Mouse (Mus musculus): ENCODE measurements around the gene Icosl. TPM values are rescaled to one million over a fixed set of nuclear protein-coding genes. Genes with fewer than 3 reads are reported as not detected.
"Not testable (repeated sequence)": the region's sequence is repeated elsewhere in the genome, so short reads cannot be mapped to it uniquely, and the experiment has no call there.

Gene Icosl
- 2.6 and 2.9 TPM in 2 replicates for polyA plus RNA-seq (2012; rRNA removed)

DNA sequence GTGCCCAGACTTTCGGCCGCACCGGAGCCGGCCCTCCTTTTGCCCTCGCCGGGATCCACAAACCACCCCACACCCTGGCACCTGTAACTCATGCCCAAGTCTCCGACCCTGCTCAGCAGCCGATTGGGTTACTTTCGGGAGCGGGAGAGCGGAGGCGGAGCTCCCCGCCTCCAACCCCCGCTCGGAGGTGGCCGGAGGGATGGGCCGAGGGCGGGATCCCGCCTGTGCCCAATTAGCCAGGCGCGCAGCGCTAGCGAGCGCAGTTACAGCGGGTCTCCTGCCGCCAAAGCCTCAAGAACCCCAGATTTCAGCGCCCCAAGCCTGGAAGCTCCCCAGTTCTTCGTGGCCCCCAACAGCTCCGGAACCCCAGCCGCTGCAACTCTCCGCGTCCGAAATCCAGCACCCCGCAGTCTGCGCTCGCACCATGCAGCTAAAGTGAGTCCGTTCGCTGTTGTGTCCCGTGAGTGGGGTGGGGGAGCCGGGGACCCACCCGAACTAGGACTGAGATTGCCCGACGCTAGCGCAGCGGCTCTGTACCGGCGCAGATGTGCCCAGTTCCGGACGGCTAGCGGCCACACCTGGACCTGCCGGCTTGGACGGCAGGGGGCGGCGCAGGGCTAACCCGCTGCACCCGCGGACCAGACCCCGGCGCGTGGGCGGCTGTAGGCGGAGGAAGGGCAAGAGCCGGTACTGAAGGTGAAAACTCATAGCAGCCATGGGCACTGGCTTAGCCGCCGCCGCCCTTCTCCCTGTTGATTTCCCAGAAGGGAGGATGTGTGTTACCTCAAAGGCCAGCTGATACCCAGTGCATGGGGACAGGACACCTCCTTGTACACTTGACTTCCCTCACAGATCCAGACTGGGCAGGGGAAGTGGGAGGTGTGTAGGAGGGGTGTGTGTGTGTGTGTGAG is at the start of gene Icosl:
TSS of gene Icosl (plus strand) at position 202 of the 911 bp plus-strand sequence.
- DNase-seq (ENCODE audit: extremely low spot score in 1 of 2, low spot score in 1 of 2), result peak in 1 of 2 experiments; percentile 35

DNA sequence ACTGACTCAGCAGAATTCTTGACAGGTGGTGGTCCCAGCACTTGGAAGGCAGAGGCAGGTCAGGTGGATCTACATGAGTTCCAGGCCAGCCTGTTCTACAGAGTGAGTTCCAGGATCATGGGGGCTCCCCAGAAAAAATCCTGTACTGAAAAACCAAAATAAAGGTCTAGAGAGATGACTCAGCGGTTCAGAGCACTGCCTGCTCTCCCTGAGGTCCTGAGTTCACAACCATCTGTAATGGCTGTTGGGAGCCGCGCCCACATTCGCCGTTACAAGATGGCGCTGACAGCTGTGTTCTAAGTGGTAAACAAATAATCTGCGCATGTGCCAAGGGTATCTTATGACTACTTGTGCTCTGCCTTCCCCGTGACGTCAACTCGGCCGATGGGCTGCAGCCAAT is 49.1 kb upstream of the Icosl start:
- not testable (repeated sequence) for DNase-seq (ENCODE audit: extremely low spot score in 1 of 2, low spot score in 1 of 2)

DNA sequence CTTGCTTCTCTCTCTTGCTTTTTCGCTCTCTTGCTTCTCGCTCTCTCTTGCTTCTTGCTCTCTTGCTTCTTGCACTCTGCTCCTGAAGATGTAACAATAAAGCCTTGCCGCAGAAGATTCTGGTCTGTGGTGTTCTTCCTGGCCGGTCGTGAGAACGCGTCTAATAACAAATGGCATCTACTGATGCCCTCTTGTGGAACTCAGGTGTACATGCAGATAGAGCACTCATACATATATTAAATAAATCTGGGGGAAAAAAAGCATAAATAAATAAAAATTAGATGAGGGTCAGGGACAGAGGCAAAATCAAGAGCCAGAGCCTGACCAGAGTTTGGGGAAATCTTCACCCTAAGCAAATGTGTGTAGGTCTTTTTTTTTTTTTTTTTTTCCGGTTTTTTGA is 43.6 kb upstream of the Icosl start:
- DNase-seq (ENCODE audit: extremely low spot score in 1 of 2, low spot score in 1 of 2), result not testable (repeated sequence)

DNA sequence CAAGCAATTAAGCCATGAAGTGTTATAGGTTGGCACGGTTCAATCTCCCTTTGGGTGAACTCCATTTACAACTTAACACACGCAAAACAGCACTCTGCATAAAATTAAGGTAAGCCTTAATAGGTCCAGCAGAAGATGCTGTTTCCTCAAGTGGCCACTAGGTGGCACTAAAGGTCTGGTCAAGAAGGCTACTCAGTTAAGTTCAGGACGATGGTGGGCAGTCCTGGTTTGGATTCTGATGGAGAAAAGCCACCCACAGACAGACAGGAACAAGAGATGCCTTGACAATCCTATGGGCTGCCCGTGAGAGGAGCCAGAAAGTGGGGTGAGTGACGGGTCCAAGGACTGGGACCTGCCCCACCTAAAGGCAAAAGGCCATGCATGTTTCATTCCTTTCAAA is 41.0 kb upstream of the Icosl start:
- DNase-seq (ENCODE audit: extremely low spot score in 1 of 2, low spot score in 1 of 2), result peak in 1 of 2 experiments; percentile 85

DNA sequence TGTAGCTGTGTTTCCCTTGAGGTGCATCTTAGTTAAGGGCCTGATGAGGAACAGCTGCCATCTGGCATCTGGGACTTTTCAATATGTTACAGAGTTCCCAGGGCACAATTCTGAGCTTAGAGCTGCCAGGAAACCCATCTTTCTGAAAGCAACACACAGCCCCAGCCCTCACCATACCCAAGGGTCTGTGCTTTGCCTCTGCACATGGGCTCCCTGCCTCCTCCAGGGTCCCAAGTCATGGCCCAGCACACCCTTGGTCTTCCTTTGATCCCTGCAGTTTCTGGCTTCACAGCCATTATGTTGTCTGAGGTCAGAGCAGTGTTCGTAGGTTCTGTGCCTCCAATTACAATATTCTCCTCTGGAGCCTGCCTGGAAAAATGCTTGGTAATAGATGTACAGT is 40.0 kb upstream of the Icosl start:
- DNase-seq (ENCODE audit: extremely low spot score in 1 of 2, low spot score in 1 of 2), result no peak

DNA sequence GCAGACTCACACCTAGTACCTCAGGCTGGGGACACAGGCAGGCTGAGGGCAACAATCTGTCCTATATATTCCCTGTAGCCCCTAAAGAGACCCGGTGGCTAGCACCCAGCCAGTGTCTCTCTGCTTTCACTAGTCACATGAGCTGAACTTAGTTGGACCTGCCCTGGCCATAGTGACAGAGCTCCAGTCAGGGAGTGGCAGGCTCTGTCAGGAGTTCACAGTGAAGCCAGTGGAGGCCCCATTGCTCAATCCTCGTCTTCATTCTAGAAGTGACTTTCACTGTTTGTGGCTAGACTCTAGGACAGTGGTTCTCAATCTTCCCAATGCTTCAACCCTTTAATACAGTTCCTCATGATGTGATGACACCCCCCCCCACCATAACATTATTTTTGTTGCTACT is 37.1 kb upstream of the Icosl start:
- no peak for DNase-seq (ENCODE audit: extremely low spot score in 1 of 2, low spot score in 1 of 2)

DNA sequence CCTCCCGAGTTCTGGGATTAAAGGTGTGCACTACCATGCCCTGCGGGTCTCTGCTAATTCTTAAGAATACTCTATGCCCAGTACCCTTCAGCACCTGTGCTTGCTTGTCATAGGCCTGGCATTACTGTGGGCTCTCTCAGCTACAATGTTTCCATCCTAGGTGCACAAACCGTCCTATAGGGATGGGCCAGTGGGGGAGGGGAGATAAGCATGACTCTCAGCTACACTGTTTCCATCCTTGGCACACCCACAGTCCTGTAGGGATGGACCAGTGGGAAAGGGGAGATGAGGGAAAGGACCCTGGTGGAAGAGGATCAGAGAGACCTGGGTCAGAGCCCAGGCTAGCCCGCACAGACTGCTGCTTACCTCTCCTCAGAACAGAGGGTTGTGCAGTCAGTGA is 32.0 kb upstream of the Icosl start:
- no peak for DNase-seq (ENCODE audit: extremely low spot score in 1 of 2, low spot score in 1 of 2)

DNA sequence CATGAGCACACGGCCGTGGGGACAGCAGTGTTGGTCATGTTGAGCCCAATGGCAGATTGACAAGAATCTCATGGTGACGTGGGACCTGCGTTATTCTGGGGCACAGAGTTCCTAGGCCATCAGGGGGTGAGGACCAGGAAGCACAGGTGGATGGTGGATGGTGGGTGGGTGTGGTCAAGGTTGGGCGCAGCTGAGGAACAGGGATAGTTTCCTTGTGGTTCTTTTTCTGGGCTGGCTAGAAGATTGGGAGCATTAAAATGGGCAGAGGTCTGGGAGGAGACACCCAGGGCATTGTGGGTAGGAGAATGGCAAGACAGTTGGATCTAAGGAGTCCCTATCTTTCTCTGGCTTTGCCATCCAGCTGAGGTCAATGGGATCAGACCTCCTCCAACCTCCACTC is 27.5 kb upstream of the Icosl start, which contains the start of gene Dnmt3l:
TSS of gene Dnmt3l (plus strand) at position 301 of the 400 bp plus-strand sequence.
- no peak for DNase-seq (ENCODE audit: extremely low spot score in 1 of 2, low spot score in 1 of 2)

DNA sequence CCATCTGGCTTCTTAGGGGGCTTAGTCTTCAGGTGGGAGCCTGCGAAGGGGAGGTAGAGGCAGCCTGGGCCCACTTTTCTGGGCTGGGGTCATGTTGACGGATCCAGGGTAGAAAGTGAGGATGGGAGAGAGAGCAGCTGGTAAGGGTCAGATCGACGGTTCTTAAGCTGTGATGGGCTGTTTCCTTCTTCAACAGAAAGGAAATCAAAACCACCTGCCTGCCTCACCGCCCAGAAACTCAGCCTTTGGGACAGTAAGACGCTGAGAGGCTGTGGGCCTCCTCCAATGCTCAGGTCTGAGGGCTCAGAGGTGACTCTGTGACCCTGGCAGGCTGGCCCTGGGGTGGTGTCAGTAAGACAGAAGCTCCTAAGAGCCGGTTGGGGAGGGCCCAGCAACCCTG is 27.0 kb upstream of the Icosl start:
- DNase-seq (ENCODE audit: extremely low spot score in 1 of 2, low spot score in 1 of 2), result no peak

DNA sequence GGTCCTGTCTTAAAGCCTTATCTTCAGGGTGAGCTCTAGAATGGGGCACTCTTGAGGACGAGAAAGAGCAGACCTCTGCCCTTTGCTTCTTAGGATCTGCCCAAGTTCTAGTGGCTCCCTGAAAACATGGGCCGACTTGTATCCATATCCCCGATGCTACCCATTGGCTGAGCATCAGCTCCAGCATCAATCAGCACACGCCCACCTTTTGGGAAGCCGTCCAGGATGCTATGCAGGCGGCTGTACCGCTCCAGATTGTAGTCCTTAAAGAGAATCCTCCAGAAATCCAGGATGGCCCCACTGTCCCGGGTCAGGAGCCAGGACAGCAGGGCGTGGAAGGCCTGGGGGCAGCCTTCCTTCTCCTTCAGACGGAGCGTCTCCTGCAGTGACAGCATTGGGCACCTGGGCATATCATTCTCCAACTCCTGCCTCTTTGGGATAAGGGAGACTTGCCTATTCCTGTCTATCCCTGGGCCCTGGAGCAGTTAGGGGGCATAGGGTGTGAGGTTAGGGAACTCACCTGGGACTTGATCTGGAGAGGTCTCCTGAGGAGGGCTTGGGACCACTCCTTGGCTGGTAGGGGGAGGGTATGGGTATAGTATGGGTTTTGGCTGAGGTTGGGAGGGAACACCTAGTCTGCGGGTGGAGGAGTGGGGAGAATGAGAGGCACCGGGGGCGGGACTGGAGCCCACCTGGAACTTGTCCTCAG is 26.3 kb upstream of the Icosl start:
- peak in 1 of 2 experiments; percentile 56 for DNase-seq (ENCODE audit: extremely low spot score in 1 of 2, low spot score in 1 of 2)

DNA sequence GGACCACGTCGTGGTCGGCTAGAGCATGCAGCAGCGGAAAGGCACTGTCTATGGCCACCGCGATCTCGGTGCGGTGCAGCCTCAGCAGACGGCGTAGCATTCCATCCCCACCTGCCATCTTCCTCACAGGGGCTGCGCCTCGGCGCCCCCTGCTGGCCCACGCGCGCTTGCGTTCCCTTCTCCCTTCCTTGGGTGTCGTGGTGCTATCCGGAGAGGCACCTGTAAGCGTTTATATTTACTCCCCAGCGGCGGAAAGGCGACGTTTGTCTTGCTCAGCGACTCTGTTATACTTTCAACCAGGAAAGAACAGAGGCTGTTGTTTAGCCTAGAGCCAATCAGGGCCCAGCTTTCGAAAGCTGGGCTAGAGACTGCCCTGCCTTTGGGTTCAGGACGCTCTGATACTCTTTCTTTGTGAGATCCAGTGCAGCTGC is 25.7 kb upstream of the Icosl start, which contains the start of gene Aire:
TSS of gene Aire (minus strand) at position 205 of the 431 bp plus-strand sequence.
- peak in 1 of 2 experiments; percentile 65 for DNase-seq (ENCODE audit: extremely low spot score in 1 of 2, low spot score in 1 of 2)

DNA sequence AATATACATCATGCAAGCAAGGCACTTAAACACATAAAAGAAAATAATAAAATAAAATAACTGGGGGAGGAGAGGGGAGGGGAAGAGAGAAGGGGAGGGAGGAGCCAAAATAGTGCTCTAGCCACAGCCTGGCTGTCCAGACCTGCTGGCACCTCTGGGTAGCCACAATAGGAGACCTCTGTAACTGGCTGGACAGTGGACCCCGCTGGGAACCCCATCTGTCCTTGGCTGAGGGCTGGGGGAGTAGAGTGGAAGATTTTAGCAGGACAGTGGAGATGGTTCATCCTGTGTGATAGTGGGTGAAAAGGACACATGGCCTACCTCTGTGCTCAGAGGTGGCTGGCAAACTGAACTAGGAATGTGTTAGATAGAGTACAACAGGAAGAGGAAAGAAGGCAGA is 24.6 kb upstream of the Icosl start:
- DNase-seq (ENCODE audit: extremely low spot score in 1 of 2, low spot score in 1 of 2), result no peak

DNA sequence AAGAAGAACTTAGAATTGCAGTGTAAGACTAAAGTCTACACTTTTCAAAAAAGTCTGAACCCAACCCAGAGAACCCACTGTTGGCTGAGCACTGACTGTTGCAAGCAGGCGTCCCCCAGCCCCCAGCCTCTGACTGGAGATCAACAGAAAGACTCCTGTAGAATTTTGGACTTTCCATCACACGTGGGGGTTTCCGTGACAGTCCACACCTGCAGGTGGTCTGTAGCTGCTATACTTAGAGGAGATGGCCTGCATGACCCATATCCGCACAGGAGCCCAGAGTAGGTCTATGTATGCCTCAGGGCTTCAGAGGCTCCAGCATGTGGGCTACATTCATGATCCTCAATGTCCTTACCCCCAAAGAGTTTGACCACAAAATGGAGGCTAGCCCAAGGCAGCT is 22.7 kb upstream of the Icosl start:
- no peak for DNase-seq (ENCODE audit: extremely low spot score in 1 of 2, low spot score in 1 of 2)

DNA sequence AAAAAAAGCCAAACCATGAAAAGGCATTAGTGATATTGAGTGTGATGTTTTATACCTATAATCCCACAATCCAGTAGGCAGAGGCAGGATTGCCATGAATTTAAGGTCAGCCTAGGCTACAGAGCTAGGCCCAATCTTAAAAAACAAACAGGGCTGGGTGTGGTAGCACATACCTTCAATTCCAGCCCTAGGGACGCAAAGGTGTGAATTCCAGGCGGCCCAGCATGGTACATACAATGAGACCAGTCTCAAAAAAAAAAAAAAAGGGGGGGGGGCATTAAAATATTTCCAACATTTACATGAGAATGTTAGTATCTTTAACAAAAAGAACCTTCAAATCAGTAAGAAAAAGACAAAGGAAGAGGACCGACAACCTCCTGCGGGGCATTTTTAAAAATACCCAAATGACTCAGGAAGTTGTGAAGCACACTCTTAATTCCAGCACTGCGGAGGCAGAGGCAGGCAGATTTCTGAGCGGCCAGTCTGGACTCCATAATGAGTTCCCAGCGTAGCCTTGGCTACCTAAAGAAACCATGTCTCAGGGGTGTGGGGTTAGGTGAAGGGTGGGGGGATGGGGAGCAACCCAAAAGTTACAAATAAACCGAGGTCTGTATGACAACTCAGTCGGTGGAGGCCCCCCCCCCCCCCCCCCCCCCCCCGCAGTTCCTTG is 20.9 kb upstream of the Icosl start:
- DNase-seq (ENCODE audit: extremely low spot score in 1 of 2, low spot score in 1 of 2), result no peak

DNA sequence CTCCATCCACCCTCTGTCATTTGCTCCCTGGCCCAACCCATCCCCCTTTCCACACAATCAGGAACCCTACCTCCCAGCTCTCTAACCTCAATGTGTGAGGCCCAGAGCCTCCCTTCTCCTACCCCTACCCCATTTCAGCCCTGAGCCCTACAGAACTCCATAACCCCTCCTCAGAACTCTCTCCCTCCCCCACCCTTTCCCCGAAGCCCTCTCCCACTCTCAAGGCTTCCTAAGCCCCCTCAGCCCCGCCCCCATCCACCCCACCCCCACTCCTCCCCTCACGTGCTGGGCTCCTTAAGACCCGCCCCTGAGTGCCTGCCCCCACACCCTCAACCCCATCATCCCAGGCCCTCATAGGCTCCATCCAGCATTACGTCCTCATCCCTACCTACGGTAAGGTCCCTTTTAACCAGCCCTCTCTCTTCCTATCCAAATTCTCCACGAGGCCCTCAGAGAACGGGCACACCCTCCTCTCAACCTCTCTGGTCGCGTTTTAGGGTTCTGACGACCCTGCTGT is 19.5 kb upstream of the Icosl start:
- DNase-seq (ENCODE audit: extremely low spot score in 1 of 2, low spot score in 1 of 2), result no peak

DNA sequence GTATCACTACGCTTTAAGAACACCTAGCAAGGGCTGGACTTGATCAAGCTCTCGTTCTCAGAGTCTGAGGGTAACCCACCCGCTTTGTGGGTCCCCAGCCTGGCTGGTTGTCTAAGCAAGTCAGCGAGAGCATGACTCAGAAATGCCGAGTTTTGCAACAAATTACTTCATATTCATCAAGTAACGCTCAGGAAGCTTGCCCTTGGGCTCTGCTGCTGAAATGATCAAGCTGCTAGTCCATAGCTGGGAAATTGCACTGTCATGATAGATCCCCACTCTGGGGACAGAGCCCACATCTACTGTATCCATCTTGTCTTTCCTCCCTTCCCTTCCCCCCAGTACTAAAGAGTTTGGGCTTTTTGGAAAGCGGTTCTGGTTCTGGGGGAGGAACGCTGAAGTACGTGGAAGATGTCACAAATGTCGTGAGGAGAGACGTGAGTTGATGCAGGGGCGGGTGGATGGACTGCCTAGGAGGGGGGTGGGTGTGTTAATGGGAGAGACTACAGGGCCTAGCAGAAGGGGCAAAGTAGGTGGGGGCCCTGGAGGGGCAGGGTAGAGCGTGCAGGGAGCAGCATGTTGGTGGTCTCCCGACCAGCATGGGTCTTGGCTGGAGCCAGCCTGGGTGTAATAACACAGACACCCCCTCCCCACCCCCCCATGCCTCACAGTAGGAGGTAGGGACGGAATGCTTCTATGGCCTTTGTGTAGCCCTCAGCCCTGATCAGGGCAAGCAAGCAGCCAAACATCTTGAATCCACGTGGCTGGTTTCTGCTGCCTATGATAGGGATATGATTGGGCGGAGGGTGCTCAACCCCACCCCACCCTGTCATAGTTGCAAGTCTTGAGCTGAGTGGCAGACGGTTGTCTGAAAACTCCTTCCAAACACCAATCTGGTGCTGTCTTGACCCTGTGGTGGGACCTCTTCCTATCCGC is 14.2 kb upstream of the Icosl start:
- DNase-seq (ENCODE audit: extremely low spot score in 1 of 2, low spot score in 1 of 2), result no peak

DNA sequence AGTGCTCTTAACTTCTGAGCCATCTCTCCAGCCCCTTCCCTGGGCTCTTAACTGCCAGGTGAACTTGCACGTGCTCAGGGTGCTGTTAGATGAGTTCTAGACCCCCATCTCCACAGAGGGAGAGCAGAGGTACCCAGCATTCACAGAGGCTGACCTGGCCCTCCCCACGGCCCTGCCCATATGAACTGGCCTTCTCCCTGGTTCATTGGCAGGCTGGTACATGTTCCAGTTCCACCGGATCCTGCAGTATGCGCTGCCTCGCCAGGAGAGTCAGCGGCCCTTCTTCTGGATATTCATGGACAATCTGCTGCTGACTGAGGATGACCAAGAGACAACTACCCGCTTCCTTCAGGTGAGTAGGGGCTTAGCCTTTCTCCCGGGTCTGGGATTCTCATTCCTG is 12.0 kb upstream of the Icosl start:
- no peak for DNase-seq (ENCODE audit: extremely low spot score in 1 of 2, low spot score in 1 of 2)

DNA sequence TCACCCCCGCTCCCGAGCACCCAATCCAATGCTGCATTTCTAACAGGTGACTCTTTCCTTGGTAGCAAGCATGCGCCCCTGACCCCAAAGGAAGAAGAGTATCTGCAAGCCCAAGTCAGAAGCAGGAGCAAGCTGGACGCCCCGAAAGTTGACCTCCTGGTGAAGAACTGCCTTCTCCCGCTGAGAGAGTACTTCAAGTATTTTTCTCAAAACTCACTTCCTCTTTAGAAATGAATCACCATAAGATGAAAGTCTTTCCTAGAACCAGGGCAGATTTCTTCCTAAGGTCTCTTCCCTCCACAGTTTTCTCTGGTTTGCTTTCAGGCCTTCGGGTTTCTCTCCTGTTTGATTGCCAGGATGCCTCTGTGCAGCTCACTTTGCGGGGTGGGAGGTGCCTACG is 6.0 kb upstream of the Icosl start:
- no peak for DNase-seq (ENCODE audit: extremely low spot score in 1 of 2, low spot score in 1 of 2)

DNA sequence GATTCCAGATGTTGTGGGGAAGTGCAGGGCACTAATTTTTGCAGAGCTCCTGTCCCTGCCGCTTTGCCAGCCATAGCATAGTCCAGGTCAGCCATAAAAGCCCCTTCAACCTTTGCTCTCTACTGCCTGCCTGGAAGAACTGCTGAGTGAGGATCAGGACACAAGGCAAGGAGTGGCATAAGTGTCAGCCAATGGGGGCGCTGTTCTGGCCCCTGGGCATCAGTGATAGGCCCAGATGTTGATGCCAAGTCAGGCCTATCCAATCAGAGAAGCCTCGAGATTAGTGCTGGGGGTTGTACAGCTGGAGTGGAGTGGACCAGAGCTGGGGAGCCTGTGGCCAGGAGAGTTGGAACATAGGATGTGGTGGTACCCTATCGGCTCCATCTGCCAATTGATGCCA is 1.9 kb upstream of the Icosl start:
- no peak for DNase-seq (ENCODE audit: extremely low spot score in 1 of 2, low spot score in 1 of 2)

DNA sequence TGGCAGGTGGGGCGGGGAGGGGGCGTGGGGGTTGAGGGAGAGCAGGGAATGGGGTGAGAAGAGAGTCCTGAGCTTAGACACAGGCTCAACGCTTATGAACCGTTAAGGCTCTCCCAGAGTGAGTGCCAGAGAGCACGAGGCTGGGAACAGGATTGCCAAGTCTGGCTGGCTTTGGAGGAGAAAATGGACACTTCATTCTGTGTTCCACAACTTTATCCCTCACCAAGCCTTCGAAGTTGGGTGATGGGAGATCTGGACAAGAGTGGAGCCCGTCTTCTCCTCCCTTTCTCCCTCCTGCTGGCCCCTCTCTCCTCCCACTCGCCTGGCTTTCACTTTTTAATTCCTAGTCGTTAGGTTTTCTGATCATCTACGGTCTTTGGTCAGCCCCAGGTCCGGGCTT is 561 bp upstream of the Icosl start:
- DNase-seq (ENCODE audit: extremely low spot score in 1 of 2, low spot score in 1 of 2), result no peak
